In genomic region chr16:95776010-95776409, GRCm38 (mm10) we compare ENCODE assay signal across 19 mouse cellular contexts.
DNase-seq lines count a peak whose midpoint lies in the region; ATAC-seq and TF ChIP-seq lines count a peak whose summit lies in the region.
"Had no signal": no experiment of that assay in that cellular context is flagged by ENCODE, and none has a peak within 500 bp of the region (broad histone marks: within the 10 kb centered on the region; RNA-seq: fewer than 3 reads in every experiment).

No protein-coding gene starts in this region.

- H3K4me3 ChIP-seq in heart, embryonic 12.5 days = no peak overlapping the region
- peak overlapping the region; percentile 59; the same call in 1 of the 2 replicates for H3K4me3 ChIP-seq in G1E (ENCODE audit: low read depth, low read length)
- no peak overlapping the region for H3K4me3 ChIP-seq in liver, embryonic 13.5 days (replicated peaks)
- no peak overlapping the region for H3K4me3 ChIP-seq in forebrain, embryonic 11.5 days (ENCODE audit: low read depth, low read length)
- H3K4me3 ChIP-seq: embryonic facial prominence, embryonic 12.5 days; forebrain, embryonic 12.5 days; heart, adult 2 months; hindbrain, embryonic 15.5 days had no signal

- peak; percentile 64; the same call in 1 of the 2 replicates for ATAC-seq in heart, embryonic 12.5 days (ENCODE audit: insufficient number of reproducible peaks, low FRiP score)
- ATAC-seq in G1E (ENCODE audit: extremely low read depth, insufficient number of reproducible peaks, low FRiP score, poor library complexity, severe bottlenecking) = peak; percentile 89
- ATAC-seq in liver, embryonic 13.5 days (ENCODE audit: low read depth) = peak; percentile 68
- no peak for ATAC-seq in forebrain, embryonic 11.5 days (replicated peaks; ENCODE audit: low FRiP score)
- ATAC-seq: CD4-positive, CD25-positive, alpha-beta regulatory T cell, adult 4 months; forebrain, embryonic 16.5 days had no signal

- H3K4me2 ChIP-seq in heart, embryonic 12.5 days = no peak overlapping the region
- H3K4me2 ChIP-seq in liver, embryonic 13.5 days = no peak overlapping the region
- H3K4me2 ChIP-seq in forebrain, embryonic 11.5 days (ENCODE audit: low read depth, low read length, severe bottlenecking) = no peak overlapping the region
- H3K4me2 ChIP-seq: embryonic facial prominence, embryonic 12.5 days; forebrain, embryonic 12.5 days; hindbrain, embryonic 15.5 days had no signal

- no peak for TF ChIP-seq CTCF in G1E (IDR thresholded peaks at IDR 0.05; ENCODE audit: low read depth, low read length)

- no peak overlapping the region for H3K9ac ChIP-seq in heart, embryonic 12.5 days
- H3K9ac ChIP-seq in liver, embryonic 13.5 days = no peak overlapping the region
- H3K9ac ChIP-seq in forebrain, embryonic 11.5 days (ENCODE audit: low read length) = no peak overlapping the region
- H3K9ac ChIP-seq: embryonic facial prominence, embryonic 12.5 days; forebrain, embryonic 12.5 days; hindbrain, embryonic 15.5 days had no signal

- no peak overlapping the region for H3K27ac ChIP-seq in heart, embryonic 12.5 days (ENCODE audit: poor library complexity, severe bottlenecking)
- H3K27ac ChIP-seq in liver, embryonic 13.5 days = no peak overlapping the region
- H3K27ac ChIP-seq in forebrain, embryonic 11.5 days (ENCODE audit: low read depth, low read length) = no peak overlapping the region
- H3K27ac ChIP-seq: embryonic facial prominence, embryonic 12.5 days; forebrain, embryonic 12.5 days; heart, adult 2 months; hindbrain, embryonic 15.5 days had no signal

- no peak for DNase-seq in heart, adult 8-10 months (ENCODE audit: low spot score)
- DNase-seq in 416B (ENCODE audit: low read depth) = peak; percentile 25
- peak; percentile 71 for DNase-seq in G1E (ENCODE audit: low spot score)
- DNase-seq in liver, embryonic 13.5 days = peak; percentile 3
- DNase-seq in ovary, adult 18-20 months (ENCODE audit: low spot score) = no peak
- no peak for DNase-seq in forebrain, embryonic 11.5 days (ENCODE audit: low spot score)
- DNase-seq: adrenal gland, postnatal 14 days; cerebellum, adult 11-12 months; cerebellum, adult 9-10 months; cerebellum, postnatal 25 days; gastrocnemius, postnatal 14 days; heart, adult 2 months; kidney, adult 11 months had no signal

- H3K4me1 ChIP-seq in heart, embryonic 12.5 days (replicated peaks) = peaks cover 8% of the 10 kb centered on the region; the same call in 1 of the 2 replicates
- H3K4me1 ChIP-seq in G1E (ENCODE audit: insufficient read depth, low read depth, low read length) = peaks cover 63% of the 10 kb centered on the region
- peaks cover 16% of the 10 kb centered on the region for H3K4me1 ChIP-seq in liver, embryonic 13.5 days (replicated peaks)
- no peaks in the 10 kb centered on the region for H3K4me1 ChIP-seq in forebrain, embryonic 11.5 days (replicated peaks; ENCODE audit: control insufficient read depth, insufficient read depth, low read length)
- H3K4me1 ChIP-seq: forebrain, embryonic 12.5 days had no signal

- no peaks in the 10 kb centered on the region for H3K9me3 ChIP-seq in heart, embryonic 12.5 days (replicated peaks)
- no peaks in the 10 kb centered on the region for H3K9me3 ChIP-seq in G1E (replicated peaks)
- H3K9me3 ChIP-seq in liver, embryonic 13.5 days (replicated peaks) = no peaks in the 10 kb centered on the region
- H3K9me3 ChIP-seq in forebrain, embryonic 11.5 days (ENCODE audit: control insufficient read depth, low read length) = no peaks in the 10 kb centered on the region
- H3K9me3 ChIP-seq: embryonic facial prominence, embryonic 12.5 days; forebrain, embryonic 12.5 days; hindbrain, embryonic 15.5 days had no signal

- no peaks in the 10 kb centered on the region for H3K36me3 ChIP-seq in heart, embryonic 12.5 days
- no peaks in the 10 kb centered on the region for H3K36me3 ChIP-seq in G1E (replicated peaks)
- H3K36me3 ChIP-seq in liver, embryonic 13.5 days = no peaks in the 10 kb centered on the region
- no peaks in the 10 kb centered on the region for H3K36me3 ChIP-seq in forebrain, embryonic 11.5 days (ENCODE audit: control insufficient read depth, insufficient read depth, low read length)
- H3K36me3 ChIP-seq: embryonic facial prominence, embryonic 12.5 days; forebrain, embryonic 12.5 days; hindbrain, embryonic 15.5 days had no signal

- H3K27me3 ChIP-seq in heart, embryonic 12.5 days (replicated peaks) = 0 out of 2 replicates have a peak, but pooled peaks cover 3% of the 10 kb centered on the region
- H3K27me3 ChIP-seq in G1E (ENCODE audit: insufficient read depth, low read length) = no peaks in the 10 kb centered on the region
- no peaks in the 10 kb centered on the region for H3K27me3 ChIP-seq in liver, embryonic 13.5 days
- no peaks in the 10 kb centered on the region for H3K27me3 ChIP-seq in forebrain, embryonic 11.5 days (ENCODE audit: control insufficient read depth, insufficient read depth, low read length)
- H3K27me3 ChIP-seq: embryonic facial prominence, embryonic 12.5 days; forebrain, embryonic 12.5 days; hindbrain, embryonic 15.5 days had no signal

- 69% methylated on average over 1 of the region's 1 CpGs for WGBS in heart, embryonic 12.5 days
- 9% methylated on average over 1 of the region's 1 CpGs for WGBS in liver, embryonic 13.5 days (ENCODE audit: insufficient replicate concordance)
- 78% methylated on average over 1 of the region's 1 CpGs for WGBS in forebrain, embryonic 11.5 days

Comparison
In these comparisons a context has a peak if more than half of its experiments do, and no peak if none do; other contexts are left out.
1. DNase-seq: peak in 416B (single experiment), G1E (single experiment) and liver, embryonic 13.5 days (single experiment); none in heart, adult 8-10 months (single experiment), ovary, adult 18-20 months (single experiment) and forebrain, embryonic 11.5 days (single experiment).